Mouse (Mus musculus) Patski (cell line): ENCODE measurements around the gene Pex6. TPM values are rescaled to one million over a fixed set of nuclear protein-coding genes. Genes with fewer than 3 reads are reported as not detected.

Source experiments
- ATAC-seq: fragments of 100-300 bp; one replicate; pipeline ENCODE4 v1.8.0; 2021
- CTCF ChIA-PET: fragments of 350-600 bp; sonication (Branson Sonifier 250); formaldehyde crosslinking; loops from one replicate; lab custom pipeline; 2022; ENCODE audit warnings: inconsistent platforms; lab: Charles Lee
- POLR2A ChIA-PET: fragments of 350-600 bp; sonication (Branson Sonifier 250); formaldehyde crosslinking; loops from one replicate; lab custom pipeline; 2022; ENCODE audit warnings: antibody characterized with exemption, inconsistent platforms; lab: Charles Lee
- DNase-seq: peaks from one replicate; pipeline ENCODE4 v3.0.0-alpha.2; 2011; ENCODE audit warnings: low read depth, low spot score
- H3K27me3 ChIP-seq: fragments of 371-371 bp; one replicate; pipeline ENCODE4 v1.5.1; 2021
- CTCF ChIP-seq: fragments of 100-300 bp; IDR thresholded peaks from one replicate; pipeline ENCODE4 v1.5.1; 2021
- in situ Hi-C: fragments of 300-500 bp; cut with MboI; formaldehyde crosslinking; loops from 3 replicates; pipeline ENCODE4 v1.11.1; 2018; ENCODE audit warnings: low pct_unique_long_range_greater_than_20kb, mixed read lengths
- polyA plus RNA-seq: library from polyadenylated mRNA; unstranded; gene quantifications from one replicate; pipeline ENCODE4 v1.2.3, GENCODE M21; 2021

Pex6 gene
- polyA plus RNA-seq, 1 experiment from 2014 or later = 39.9 TPM

DNA sequence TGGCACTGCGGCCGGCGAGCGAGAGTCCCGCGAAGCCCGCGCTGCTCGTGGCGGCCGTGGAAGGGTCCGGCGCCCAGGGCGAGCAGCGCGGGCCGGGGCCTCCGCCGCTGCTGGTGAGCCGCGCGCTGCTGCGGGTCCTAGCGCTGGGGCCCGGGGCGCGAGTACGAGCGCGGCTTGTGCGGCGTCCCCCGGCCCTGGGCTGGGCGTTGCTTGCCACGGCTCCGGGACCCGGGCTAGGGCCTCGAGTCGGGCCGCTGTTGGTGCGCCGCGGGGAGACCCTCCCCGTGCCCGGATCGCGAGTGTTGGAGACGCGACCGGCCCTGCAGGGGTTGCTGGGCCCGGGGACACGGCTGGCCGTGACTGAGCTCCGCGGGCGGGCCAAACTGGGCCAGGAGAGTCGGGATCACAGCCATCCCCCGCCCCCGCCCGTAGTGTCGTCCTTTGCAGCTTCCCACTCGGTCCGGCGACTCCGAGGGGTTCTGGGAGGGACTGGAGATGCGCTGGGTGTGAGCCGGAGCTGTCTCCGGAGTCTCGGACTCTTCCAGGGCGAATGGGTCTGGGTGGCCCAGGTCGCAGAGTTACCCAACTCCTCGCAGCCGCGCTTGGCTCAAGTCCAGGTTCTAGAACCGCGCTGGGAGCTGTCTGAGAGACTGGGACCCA, 479 bp downstream of the Pex6 start:
- ChIA-PET POLR2A (interaction anchor here (0.6 to 1.6 kb wide), 6 partner anchors 11 to 444 kb away, joined by 3 to 5 read pairs (median 3); no protein-coding TSS in a partner anchor), CTCF (no interaction called here)
- no peaks in the 10 kb centered on the region for H3K27me3 ChIP-seq
- in situ Hi-C loops = loop anchor here (5.0 kb wide), 1 partner anchor 59 kb away; the partner anchor contains the start of gene Cul7
- DNase-seq = no peak
- no peak for TF ChIP-seq CTCF
- ATAC-seq = peak; percentile 8

DNA sequence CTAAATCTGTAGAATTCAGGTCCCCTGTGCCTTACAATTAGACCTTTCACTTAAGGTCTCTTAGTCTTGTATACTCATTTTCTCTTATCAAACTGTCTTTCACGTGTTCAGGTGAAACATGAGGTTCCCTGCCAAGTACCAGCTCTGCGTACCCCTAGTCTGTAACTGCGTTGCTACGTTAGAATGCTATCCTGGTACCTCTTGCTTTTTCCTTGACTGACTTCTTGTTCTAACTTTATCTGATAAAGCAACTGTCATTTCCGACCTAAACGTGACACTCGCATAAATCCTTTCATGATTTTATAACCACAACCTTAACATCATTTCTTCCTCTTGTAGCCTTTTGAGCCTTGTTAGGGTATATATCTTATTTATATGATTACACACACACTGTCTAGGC, 1.2 kb downstream of the Pex6 start:
- ATAC-seq (no peak), DNase-seq (no peak)
- ChIA-PET POLR2A (interaction anchor here (0.6 to 1.6 kb wide), 5 partner anchors 10 to 444 kb away, joined by 3 to 4 read pairs (median 3); no protein-coding TSS in a partner anchor), CTCF (no interaction called here)
- no peaks in the 10 kb centered on the region for H3K27me3 ChIP-seq
- no peak for TF ChIP-seq CTCF
- in situ Hi-C loops = loop anchor here (5.0 kb wide), 1 partner anchor 60 kb away; the partner anchor contains the start of gene Cul7

DNA sequence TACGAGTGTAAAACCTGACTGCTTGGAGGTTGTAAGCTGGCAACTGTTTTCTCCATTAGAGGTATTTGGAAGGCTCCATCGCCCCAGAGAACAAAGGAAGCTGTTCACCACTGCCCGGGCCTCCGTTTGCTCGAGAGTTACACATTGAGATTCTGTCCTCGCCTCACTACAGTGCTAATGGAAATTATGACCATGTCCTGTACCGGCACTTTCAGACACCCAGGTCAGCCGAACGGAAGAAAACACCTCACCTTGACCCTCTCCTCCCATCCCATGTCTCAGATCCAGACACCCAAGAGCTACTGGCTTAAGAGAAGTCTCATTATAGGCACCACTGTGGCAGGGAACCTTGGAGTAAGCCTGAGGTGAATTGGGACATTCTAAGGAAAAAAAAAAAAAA, 2.6 kb downstream of the Pex6 start:
- no peaks in the 10 kb centered on the region for H3K27me3 ChIP-seq
- in situ Hi-C loops = loop anchor here (5.0 kb wide), 1 partner anchor 62 kb away; the partner anchor contains the start of gene Cul7
- TF ChIP-seq CTCF = no peak
- ChIA-PET POLR2A (interaction anchor here (1.2 to 1.3 kb wide), 5 partner anchors 9 to 69 kb away, joined by 3 to 11 read pairs (median 5); partner anchors contain the start of genes Klhdc3 and Ppp2r5d), CTCF (interaction anchor here (2.1 to 3.2 kb wide), 2 partner anchors 10 to 69 kb away, joined by 7 to 21 read pairs; no protein-coding TSS in a partner anchor)
- DNase-seq (no peak), ATAC-seq (no peak)

DNA sequence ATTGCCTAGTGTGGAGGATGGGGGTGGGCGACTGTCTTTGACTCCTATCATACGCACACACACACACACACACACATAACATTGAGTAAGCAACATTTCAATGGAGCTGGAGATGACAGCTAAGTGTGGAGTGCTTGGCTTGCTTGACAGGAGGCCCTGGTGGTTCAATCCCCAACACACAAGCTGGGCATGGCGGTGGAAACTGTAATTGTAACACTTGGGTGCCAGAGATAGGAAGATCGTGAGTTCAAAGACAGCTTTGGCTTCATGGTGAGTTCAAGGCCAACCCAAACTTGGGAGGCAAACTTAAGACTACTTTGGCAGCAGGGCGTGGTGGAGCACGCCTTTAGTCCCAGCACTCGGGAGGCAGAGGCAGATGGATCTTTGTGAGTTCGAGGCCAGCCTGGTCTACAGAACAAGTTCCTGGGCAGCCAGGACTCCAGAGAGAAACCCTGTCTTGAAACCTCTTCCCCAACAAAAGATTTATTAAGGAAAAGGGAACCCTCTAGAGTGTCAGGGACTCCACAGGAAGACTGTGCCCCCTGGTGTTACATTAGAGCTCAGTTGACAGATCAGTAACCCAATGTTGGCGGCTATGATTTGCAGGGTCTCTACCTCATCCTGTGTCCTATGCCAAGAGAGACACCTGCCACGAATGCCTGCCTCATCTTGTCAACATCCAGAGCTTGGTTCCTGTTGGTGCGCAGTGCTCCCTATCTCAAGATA, 3.7 kb downstream of the Pex6 start:
- in situ Hi-C loops = loop anchor here (5.0 kb wide), 1 partner anchor 63 kb away; the partner anchor contains the start of gene Cul7
- no peak for TF ChIP-seq CTCF
- CTCF ChIA-PET = interaction anchor here (1.1 to 3.2 kb wide), 3 partner anchors 9 to 70 kb away, joined by 3 to 21 read pairs (median 7); partner anchors contain the start of gene Mea1

DNA sequence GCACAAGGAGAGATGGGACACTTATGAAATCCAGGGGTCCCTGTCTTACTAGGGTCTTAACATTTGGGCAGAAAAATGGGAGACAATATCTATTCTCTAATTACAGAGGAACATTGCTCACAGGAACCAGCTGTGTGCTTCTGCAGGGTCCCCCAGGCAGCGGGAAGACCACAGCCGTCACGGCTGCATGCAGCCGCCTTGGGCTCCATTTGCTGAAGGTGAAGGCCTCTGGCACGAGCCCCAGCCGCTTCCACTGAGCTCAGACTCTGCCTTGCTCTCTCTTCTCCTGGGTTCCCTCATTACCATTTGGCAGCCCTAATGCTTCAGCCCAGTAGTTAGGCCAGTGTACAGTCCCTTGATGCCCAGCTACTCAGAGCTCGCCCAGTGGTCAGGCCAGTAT, 9.8 kb downstream of the Pex6 start:
- POLR2A ChIA-PET = interaction anchor here (0.6 kb wide), 1 partner anchor 16 kb away, joined by 3 read pairs; the partner anchor contains the start of gene Ppp2r5d
- H3K27me3 ChIP-seq = no peaks in the 10 kb centered on the region
- ATAC-seq (no peak), DNase-seq (no peak)
- in situ Hi-C loops = no loop called here
- CTCF ChIA-PET = no interaction called here
- no peak for TF ChIP-seq CTCF

More for the DNA sequence above, 3.7 kb downstream of the Pex6 start:
- no peak for ATAC-seq
- POLR2A ChIA-PET = interaction anchor here (0.6 to 1.3 kb wide), 6 partner anchors 10 to 70 kb away, joined by 3 to 11 read pairs (median 4); partner anchors contain the start of genes Klhdc3 and Ppp2r5d
- DNase-seq = no peak
- no peaks in the 10 kb centered on the region for H3K27me3 ChIP-seq

DNA sequence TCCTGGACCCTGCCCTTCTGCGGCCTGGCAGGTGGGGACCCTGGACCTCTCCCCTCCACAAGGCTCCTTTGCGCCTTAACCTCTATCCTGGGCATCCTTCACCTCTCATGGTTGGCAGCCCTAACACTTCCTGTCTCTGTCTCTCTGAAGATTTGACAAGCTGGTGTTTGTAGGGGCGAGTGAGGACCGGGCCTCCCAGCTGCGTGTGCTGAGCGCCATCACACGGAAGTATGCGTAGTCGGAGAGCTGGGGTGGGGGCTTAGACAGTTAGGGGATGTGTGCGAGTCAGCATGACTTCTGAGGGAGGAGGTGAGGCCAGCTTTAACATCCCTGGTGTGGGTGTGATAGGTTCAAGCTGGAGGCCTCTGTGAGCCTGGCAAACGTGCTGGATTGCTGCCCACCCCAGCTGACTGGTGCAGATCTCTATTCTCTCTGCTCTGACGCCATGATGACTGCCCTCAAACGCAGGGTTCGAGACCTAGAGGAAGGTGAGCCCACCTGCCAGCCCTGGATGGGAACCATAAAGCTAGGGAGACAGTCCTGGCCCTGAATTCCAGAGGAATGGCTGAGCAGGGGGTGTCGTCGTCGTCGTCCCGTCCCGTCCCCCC, 13.3 kb downstream of the Pex6 start:
- no peak for TF ChIP-seq CTCF
- ChIA-PET POLR2A (interaction anchor here (0.7 kb wide), 1 partner anchor 11 kb away, joined by 3 read pairs; no protein-coding TSS in a partner anchor), CTCF (interaction anchor here (2.7 kb wide), 1 partner anchor 9 kb away, joined by 21 read pairs; no protein-coding TSS in a partner anchor)
- H3K27me3 ChIP-seq = no peaks in the 10 kb centered on the region
- ATAC-seq = no peak
- no peak for DNase-seq
- in situ Hi-C loops = no loop called here

DNA sequence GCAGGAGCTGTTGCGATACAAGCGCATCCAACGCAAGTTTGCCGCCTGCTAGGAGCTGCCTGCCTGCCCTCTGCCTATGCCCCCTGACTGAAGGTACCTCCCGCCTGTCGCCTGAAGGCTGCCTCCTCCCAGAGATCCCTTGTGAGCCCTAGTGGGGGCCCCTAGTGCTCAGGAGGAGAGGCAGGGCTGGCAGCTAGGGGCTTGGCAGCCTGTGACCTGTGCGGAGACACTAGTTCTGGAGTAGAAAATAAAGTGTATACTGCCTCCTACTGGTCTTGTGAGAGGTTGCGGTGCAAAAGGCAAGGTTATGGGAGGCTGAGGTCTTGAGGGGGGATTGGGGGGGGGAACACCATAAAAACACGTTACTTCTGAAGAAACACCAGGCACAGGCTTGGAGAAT, 14.0 kb downstream of the Pex6 start:
- no peak for TF ChIP-seq CTCF
- no peaks in the 10 kb centered on the region for H3K27me3 ChIP-seq
- in situ Hi-C loops = no loop called here
- CTCF ChIA-PET = interaction anchor here (2.7 kb wide), 1 partner anchor 10 kb away, joined by 21 read pairs; no protein-coding TSS in a partner anchor
- ATAC-seq (no peak), DNase-seq (no peak)
- POLR2A ChIA-PET = no interaction called here

DNA sequence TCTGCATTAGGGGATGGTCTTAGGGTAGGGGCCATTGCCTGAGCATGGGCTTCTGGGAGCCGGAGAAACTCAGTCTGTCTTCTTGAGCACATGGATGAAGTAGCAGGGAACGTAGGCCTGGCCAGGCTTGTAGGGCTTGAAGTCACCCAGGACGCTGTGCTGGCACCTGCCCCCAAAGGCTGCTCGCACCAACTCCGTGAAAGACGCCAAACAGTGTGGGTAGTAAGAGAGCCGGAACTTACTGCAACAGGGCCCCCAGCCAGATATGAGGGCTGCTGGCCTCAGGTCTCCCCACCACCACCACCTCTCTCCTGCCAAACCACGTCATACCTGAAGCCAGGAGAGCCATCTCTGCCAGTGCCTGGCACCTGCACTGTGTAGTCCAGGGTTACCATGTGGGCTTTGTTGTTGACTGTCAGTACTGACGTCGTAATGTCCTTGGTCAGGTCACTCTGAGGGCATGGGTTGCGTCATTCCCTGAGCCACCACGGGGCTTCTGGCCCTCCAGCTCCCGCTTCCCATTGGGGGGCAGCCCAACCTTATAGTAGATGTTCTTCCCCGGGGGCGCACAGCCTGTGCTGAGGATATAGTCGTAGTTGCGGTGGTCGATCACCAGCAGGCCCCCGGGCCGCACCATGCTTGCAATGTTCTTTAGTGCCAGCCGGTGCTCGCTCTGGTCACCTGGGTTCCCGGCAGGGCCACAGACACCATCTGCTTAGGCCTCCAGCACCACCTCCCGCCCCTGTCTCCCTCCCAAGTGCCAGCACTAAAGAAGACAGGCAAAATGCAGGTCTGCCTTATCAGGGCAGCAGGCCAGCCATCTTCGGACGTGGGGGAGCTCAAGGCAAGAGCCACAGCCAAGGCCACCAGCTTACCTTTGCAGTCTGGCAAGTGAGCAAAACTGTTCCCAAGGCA, 14.7 kb downstream of the Pex6 start:
- ChIA-PET POLR2A (interaction anchor here (1.0 kb wide), 2 partner anchors 11 to 28 kb away, joined by 3 read pairs; no protein-coding TSS in a partner anchor), CTCF (interaction anchor here (2.7 kb wide), 1 partner anchor 10 kb away, joined by 21 read pairs; no protein-coding TSS in a partner anchor)
- H3K27me3 ChIP-seq = no peaks in the 10 kb centered on the region
- TF ChIP-seq CTCF = no peak
- DNase-seq (no peak), ATAC-seq (no peak)
- in situ Hi-C loops = no loop called here

DNA sequence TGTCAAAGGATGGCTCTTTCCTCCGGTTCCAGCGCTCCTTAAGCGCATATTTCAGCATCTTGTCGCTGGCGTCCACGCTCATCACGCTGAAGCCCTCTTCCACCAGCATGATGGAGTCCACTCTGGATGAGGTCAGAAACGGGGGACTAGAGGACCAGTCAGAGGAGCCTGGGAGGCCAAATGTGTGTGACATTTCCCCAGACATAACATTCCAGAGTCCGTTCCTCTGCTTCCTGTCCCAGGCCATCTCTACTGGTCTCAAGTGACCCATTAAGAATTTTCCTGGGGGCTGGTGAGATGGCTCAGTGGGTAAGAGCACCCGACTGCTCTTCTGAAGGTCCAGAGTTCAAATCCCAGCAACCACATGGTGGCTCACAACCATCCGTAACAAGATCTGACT, 16.0 kb downstream of the Pex6 start:
- in situ Hi-C loops = no loop called here
- no peak for TF ChIP-seq CTCF
- ChIA-PET CTCF (no interaction called here), POLR2A (interaction anchor here (1.0 kb wide), 2 partner anchors 12 to 30 kb away, joined by 3 read pairs; no protein-coding TSS in a partner anchor)
- DNase-seq = no peak
- no peaks in the 10 kb centered on the region for H3K27me3 ChIP-seq
- no peak for ATAC-seq
